Mouse (Mus musculus) intestine, embryonic 15.5 days (tissue): ENCODE measurements at regions not wholly inside any gene's neighbourhood (a gene's known extent, or its start where the extent isn't known, plus 50 kb on each side); places are given as distances from the start of the nearest gene placed in this dataset.

Experiments used
- ATAC-seq: fragments of 200-750 bp; cut with Nextera tagmentation; 2 replicates; pipeline ENCODE4 v1.8.0; 2017; ENCODE audit warnings: moderate TSS enrichment, moderate library complexity
- H3K27ac ChIP-seq: fragments of 300-500 bp; sonication (generic); 2 replicates; pipeline ENCODE4 v1.5.1; 2015; ENCODE audit warnings: mild to moderate bottlenecking, inconsistent platforms
- H3K27me3 ChIP-seq: fragments of 300-500 bp; sonication (generic); replicated peaks from 2 replicates; pipeline ENCODE4 v1.6.1; 2015; ENCODE audit warnings: inconsistent platforms
- H3K36me3 ChIP-seq: fragments of 300-500 bp; sonication (generic); 2 replicates; pipeline ENCODE4 v1.6.1; 2015; ENCODE audit warnings: inconsistent platforms
- H3K4me1 ChIP-seq: fragments of 300-500 bp; sonication (generic); replicated peaks from 2 replicates; pipeline ENCODE4 v1.6.1; 2015; ENCODE audit warnings: inconsistent platforms
- H3K4me2 ChIP-seq: fragments of 300-500 bp; sonication (generic); replicated peaks from 2 replicates; pipeline ENCODE4 v1.6.1; 2015; ENCODE audit warnings: mild to moderate bottlenecking, inconsistent platforms
- H3K4me3 ChIP-seq: fragments of 300-500 bp; sonication (generic); replicated peaks from 2 replicates; pipeline ENCODE4 v1.5.1; 2015; ENCODE audit warnings: inconsistent platforms
- H3K9ac ChIP-seq: fragments of 300-500 bp; sonication (generic); 2 replicates; pipeline ENCODE4 v1.6.1; 2015; ENCODE audit warnings: inconsistent platforms
- H3K9me3 ChIP-seq: fragments of 300-500 bp; sonication (generic); 2 replicates; pipeline ENCODE4 v1.6.1; 2016; ENCODE audit warnings: inconsistent platforms
- WGBS: fragments of 180-500 bp; shearing (Covaris S2); methylation state at CpG from one replicate; pipeline ENCODE4 v1.1.7; 2015; 5-methylcytosine and 5-hydroxymethylcytosine counted together

- 0 out of 2 replicates have a peak, but pooled peaks cover 13% of the 10 kb centered on the region for H3K4me1 ChIP-seq
- H3K9ac ChIP-seq, result peak overlapping the region; percentile 55
- H3K9me3 ChIP-seq, result no peaks in the 10 kb centered on the region
- H3K27ac ChIP-seq, result peak overlapping the region; percentile 37; the same call in 1 of the 2 replicates
- H3K36me3 ChIP-seq, result no peaks in the 10 kb centered on the region
- H3K27me3 ChIP-seq, result peaks cover 23% of the 10 kb centered on the region
- peak; percentile 82 for ATAC-seq
- H3K4me3 ChIP-seq, result peak overlapping the region; percentile 49
- 2% methylated on average over 46 of the region's 46 CpGs for WGBS
- peak overlapping the region; percentile 78 for H3K4me2 ChIP-seq
These were observed 64.6 kb downstream of the Smug1 start for GRCm38 (mm10) chr15:103102068-103102840.

GRCm38 (mm10) chr15:103100121-103100520 lies 66.8 kb downstream of the Smug1 start:
- H3K27me3 ChIP-seq, result peaks cover 16% of the 10 kb centered on the region
- no peak for ATAC-seq
- no peak overlapping the region for H3K9ac ChIP-seq
- H3K4me1 ChIP-seq, result peaks cover 18% of the 10 kb centered on the region; the same call in 1 of the 2 replicates
- H3K4me2 ChIP-seq, result no peak overlapping the region
- no peaks in the 10 kb centered on the region for H3K36me3 ChIP-seq
- no peak overlapping the region for H3K4me3 ChIP-seq
- no peak overlapping the region for H3K27ac ChIP-seq
- 70% methylated on average over 4 of the region's 4 CpGs for WGBS
- H3K9me3 ChIP-seq, result no peaks in the 10 kb centered on the region

GRCm38 (mm10) chr15:103094457-103094856 lies 72.4 kb downstream of the Smug1 start:
- no peaks in the 10 kb centered on the region for H3K9me3 ChIP-seq
- no peak for ATAC-seq
- H3K4me3 ChIP-seq, result no peak overlapping the region
- no peak overlapping the region for H3K27ac ChIP-seq
- H3K9ac ChIP-seq, result no peak overlapping the region
- H3K4me2 ChIP-seq, result no peak overlapping the region
- WGBS, result 55% methylated on average over 7 of the region's 7 CpGs
- H3K27me3 ChIP-seq, result peaks cover 17% of the 10 kb centered on the region
- no peaks in the 10 kb centered on the region for H3K36me3 ChIP-seq
- H3K4me1 ChIP-seq, result peaks cover 14% of the 10 kb centered on the region

GRCm38 (mm10) chr15:103093655-103094054 lies 73.2 kb downstream of the Smug1 start:
- ATAC-seq, result no peak
- peaks cover 14% of the 10 kb centered on the region for H3K4me1 ChIP-seq
- no peaks in the 10 kb centered on the region for H3K9me3 ChIP-seq
- H3K9ac ChIP-seq, result no peak overlapping the region
- 48% methylated on average over 12 of the region's 12 CpGs for WGBS
- H3K4me2 ChIP-seq, result no peak overlapping the region
- H3K4me3 ChIP-seq, result no peak overlapping the region
- H3K36me3 ChIP-seq, result no peaks in the 10 kb centered on the region
- H3K27ac ChIP-seq, result no peak overlapping the region
- peaks cover 17% of the 10 kb centered on the region for H3K27me3 ChIP-seq

- H3K9ac ChIP-seq, result no peak overlapping the region
- H3K36me3 ChIP-seq, result no peaks in the 10 kb centered on the region
- H3K27ac ChIP-seq, result no peak overlapping the region
- H3K27me3 ChIP-seq, result peaks cover 22% of the 10 kb centered on the region
- no peaks in the 10 kb centered on the region for H3K9me3 ChIP-seq
- no peak overlapping the region for H3K4me3 ChIP-seq
- H3K4me1 ChIP-seq, result peaks cover 14% of the 10 kb centered on the region
- no peak for ATAC-seq
- H3K4me2 ChIP-seq, result no peak overlapping the region
These were observed 73.8 kb downstream of the Hoxc4 start for GRCm38 (mm10) chr15:103092496-103092895.

GRCm38 (mm10) chr15:103090280-103091164 lies 71.8 kb downstream of the Hoxc4 start:
- Histone ChIP-seq H3K4me2 (no peak overlapping the region), H3K9ac (no peak overlapping the region), H3K27ac (no peak overlapping the region), H3K9me3 (no peaks in the 10 kb centered on the region), H3K27me3 (peaks cover 41% of the 10 kb centered on the region), H3K4me1 (peaks cover 29% of the 10 kb centered on the region), H3K4me3 (no peak overlapping the region), H3K36me3 (no peaks in the 10 kb centered on the region)
- no peak for ATAC-seq
- WGBS, result 61% methylated on average over 6 of the region's 6 CpGs

GRCm38 (mm10) chr15:103089852-103090251 lies 71.1 kb downstream of the Hoxc4 start:
- Histone ChIP-seq H3K4me2 (no peak overlapping the region), H3K27me3 (peaks cover 42% of the 10 kb centered on the region), H3K9ac (no peak overlapping the region), H3K9me3 (no peaks in the 10 kb centered on the region), H3K27ac (no peak overlapping the region), H3K4me1 (peaks cover 29% of the 10 kb centered on the region), H3K4me3 (no peak overlapping the region), H3K36me3 (no peaks in the 10 kb centered on the region)
- WGBS, result 76% methylated on average over 1 of the region's 1 CpGs
- ATAC-seq, result no peak

- Histone ChIP-seq H3K9me3 (no peaks in the 10 kb centered on the region), H3K4me1 (peaks cover 27% of the 10 kb centered on the region), H3K27ac (no peak overlapping the region), H3K27me3 (peaks cover 39% of the 10 kb centered on the region), H3K9ac (no peak overlapping the region), H3K36me3 (no peaks in the 10 kb centered on the region), H3K4me3 (no peak overlapping the region), H3K4me2 (no peak overlapping the region)
- no peak for ATAC-seq
- 84% methylated on average over 1 of the region's 1 CpGs for WGBS
These were observed 70.7 kb downstream of the Hoxc4 start for GRCm38 (mm10) chr15:103089440-103089839.

- Histone ChIP-seq H3K4me1 (peaks cover 20% of the 10 kb centered on the region), H3K4me2 (no peak overlapping the region), H3K27me3 (peaks cover 45% of the 10 kb centered on the region), H3K4me3 (no peak overlapping the region), H3K36me3 (no peaks in the 10 kb centered on the region), H3K27ac (no peak overlapping the region), H3K9ac (no peak overlapping the region), H3K9me3 (no peaks in the 10 kb centered on the region)
- 28% methylated on average over 4 of the region's 4 CpGs for WGBS
- peak; percentile 83 for ATAC-seq
These were observed 68.5 kb downstream of the Hoxc4 start for GRCm38 (mm10) chr15:103087204-103087603.

GRCm38 (mm10) chr15:103086672-103087069 lies 67.9 kb downstream of the Hoxc4 start:
- Histone ChIP-seq H3K4me1 (peaks cover 20% of the 10 kb centered on the region), H3K4me2 (peak overlapping the region; percentile 58), H3K9me3 (no peaks in the 10 kb centered on the region), H3K9ac (no peak overlapping the region), H3K27ac (no peak overlapping the region), H3K4me3 (peak overlapping the region; percentile 22; the same call in 1 of the 2 replicates), H3K36me3 (no peaks in the 10 kb centered on the region), H3K27me3 (peaks cover 45% of the 10 kb centered on the region)
- WGBS, result 28% methylated on average over 15 of the region's 15 CpGs
- ATAC-seq, result no peak
